Mouse (Mus musculus): ENCODE data around the gene Ppm1h. TPM values are rescaled to one million over a fixed set of nuclear protein-coding genes. Genes with fewer than 3 reads are reported as not detected.

Ppm1h gene
- polyA plus RNA-seq, 1 experiment from 2014 or later: 10.7 TPM

DNA sequence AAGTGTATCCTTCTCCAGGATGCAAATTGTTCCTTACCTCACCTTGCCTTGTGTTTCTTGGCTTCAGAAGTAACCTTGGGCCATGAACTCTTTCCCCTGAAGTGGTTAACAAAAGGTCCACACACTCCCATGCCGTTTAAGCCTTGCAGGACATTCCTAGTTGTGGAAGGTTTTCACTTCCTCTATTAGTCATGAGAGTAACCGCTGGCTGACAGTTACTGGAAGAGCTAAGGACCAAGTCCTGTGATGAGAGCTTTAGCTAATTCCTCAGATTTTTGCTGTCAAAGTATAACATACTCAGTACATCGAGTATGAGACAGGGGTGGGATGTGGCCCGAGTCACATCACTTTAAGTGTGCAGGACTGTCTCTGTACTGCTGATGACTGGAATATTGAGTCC, 204.1 kb downstream of the Ppm1h start:
- 88% methylated on average over 4 of the region's 4 CpGs for WGBS
- Histone ChIP-seq H3K27me3 (no peaks in the 10 kb centered on the region), H3K9me3 (no peaks in the 10 kb centered on the region), H3K4me3 (no peak overlapping the region), H3K4me2 (replicated peaks) (no peak overlapping the region), H3K27ac (replicated peaks) (no peak overlapping the region; the same call in 1 of the 2 replicates), H3K4me1 (peaks cover 40% of the 10 kb centered on the region), H3K36me3 (no peaks in the 10 kb centered on the region), H3K9ac (replicated peaks) (no peak overlapping the region)
- no peak for ATAC-seq (replicated peaks)

DNA sequence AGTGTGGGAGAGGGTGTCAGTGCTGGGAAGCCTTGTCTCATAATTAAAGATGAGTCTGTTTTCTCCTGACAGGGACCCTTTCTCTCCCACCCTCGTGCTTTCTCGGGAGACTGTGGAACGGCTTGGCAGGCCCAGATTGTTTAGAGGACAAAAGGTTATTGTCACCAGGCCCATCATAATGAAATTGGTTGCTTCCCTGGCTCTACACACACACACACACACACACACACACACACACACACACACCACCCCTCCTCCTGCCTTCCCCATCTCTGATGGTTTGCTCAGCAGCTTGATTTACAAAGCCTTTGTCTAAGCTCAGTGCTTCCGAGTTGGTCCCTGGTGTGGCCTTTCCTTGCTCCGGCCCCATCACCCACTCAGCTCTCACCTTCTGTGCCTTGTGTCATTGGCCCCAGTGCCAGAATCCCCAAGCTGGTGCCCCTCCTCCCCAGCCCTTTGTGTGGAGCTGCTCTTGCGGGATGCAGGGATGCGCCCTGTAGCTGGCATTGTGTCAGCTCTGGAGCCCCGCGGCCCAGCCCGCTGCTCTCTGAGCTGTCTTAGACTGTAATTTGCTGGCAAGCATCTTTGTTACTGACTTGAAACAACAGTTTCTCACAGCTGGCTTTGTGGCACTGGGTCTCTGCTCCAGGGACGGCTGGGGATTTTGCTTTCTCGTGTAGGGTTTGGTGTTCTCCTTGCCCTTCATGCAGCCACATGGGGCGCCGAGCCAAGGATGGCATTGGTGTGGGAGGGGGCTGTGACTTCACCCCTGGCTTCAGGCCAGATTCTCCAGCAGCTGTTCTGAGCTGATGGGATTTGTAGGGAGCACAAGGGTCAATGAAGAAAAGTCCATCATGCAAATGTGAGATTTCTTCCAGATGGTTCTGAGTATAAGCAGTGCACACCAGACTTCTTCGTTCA, 205.5 kb downstream of the Ppm1h start:
- ATAC-seq (replicated peaks): peak; percentile 68
- peak overlapping the region; percentile 33 for H3K4me2 ChIP-seq (replicated peaks)
- no peaks in the 10 kb centered on the region for H3K27me3 ChIP-seq
- H3K27ac ChIP-seq (replicated peaks): peak overlapping the region; percentile 98
- no peak overlapping the region for H3K4me3 ChIP-seq
- no peaks in the 10 kb centered on the region for H3K9me3 ChIP-seq
- 1% methylated on average over 15 of the region's 15 CpGs for WGBS
- H3K36me3 ChIP-seq: no peaks in the 10 kb centered on the region
- peak overlapping the region; percentile 40 for H3K9ac ChIP-seq (replicated peaks)
- H3K4me1 ChIP-seq: peaks cover 52% of the 10 kb centered on the region

DNA sequence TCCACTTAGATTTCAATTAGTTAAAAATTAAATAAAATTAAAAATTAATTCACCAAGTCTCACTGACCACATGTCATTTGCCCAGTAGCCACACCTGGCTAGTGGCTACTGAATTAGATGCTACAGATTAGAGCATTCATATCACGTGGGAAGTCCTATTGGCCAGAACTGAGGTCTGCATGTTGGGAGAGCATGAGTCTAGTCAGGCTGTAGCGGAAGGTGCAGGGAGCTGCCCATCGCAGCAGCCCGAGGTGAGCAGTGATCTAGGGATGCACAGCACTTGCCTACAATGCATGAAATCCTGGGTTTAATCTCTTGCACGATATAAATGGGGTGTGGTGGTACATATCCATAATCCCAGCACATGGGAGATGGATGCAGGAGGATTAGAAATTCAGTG, 206.7 kb downstream of the Ppm1h start:
- no peaks in the 10 kb centered on the region for H3K36me3 ChIP-seq
- H3K27me3 ChIP-seq: no peaks in the 10 kb centered on the region
- H3K4me1 ChIP-seq: peaks cover 54% of the 10 kb centered on the region
- no peak overlapping the region for H3K4me2 ChIP-seq (replicated peaks)
- 82% methylated on average over 5 of the region's 5 CpGs for WGBS
- no peak overlapping the region for H3K4me3 ChIP-seq
- H3K9ac ChIP-seq (replicated peaks): no peak overlapping the region
- peak overlapping the region; percentile 98 for H3K27ac ChIP-seq (replicated peaks)
- no peaks in the 10 kb centered on the region for H3K9me3 ChIP-seq
- ATAC-seq (replicated peaks): no peak

DNA sequence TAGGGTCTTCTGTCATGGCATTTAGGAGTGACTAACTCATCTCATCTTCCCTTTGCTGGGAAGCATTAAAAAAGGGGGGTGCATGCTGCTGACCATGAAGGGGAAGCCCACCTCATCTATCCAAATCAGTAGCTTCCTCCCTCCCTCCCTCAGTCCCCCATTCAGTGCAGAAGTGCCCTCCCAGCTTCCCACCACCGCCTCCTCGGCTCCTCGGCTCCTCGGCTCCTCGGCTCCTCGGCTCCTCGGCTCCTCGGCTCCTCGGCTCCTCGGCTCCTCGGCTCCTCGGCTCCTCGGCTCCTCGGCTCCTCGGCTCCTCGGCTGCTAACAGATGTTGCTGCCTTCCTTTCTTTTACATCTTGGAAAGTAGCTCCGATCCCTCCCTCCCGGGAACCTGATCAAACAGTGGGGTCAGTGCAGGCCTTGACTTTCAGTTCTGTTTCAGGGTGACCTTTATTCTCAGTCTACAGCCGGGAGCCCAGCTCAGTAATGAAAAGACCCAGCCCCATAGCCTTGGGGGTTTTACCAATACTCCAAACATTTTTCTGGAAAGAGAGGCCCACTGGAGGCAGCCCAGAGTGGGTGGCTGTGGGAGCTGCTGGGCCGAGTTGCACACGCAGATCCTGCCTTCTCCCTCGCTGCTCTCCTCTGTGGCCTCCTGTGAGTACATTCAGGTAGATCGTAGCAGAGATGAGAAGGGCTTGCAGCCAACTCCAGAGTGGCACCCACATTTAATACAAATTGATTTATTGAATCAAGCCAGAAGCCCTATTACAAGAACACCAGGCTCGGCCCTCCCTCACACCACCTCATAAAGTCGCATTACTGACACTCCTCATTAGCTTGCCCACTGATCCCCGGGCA, 207.7 kb downstream of the Ppm1h start:
- peak; percentile 53 for ATAC-seq (replicated peaks)
- Histone ChIP-seq H3K4me3 (0 out of 2 replicates have a peak overlapping the region, but pooled peaks have one; percentile 13), H3K9me3 (no peaks in the 10 kb centered on the region), H3K36me3 (no peaks in the 10 kb centered on the region), H3K4me1 (peaks cover 54% of the 10 kb centered on the region), H3K27me3 (no peaks in the 10 kb centered on the region), H3K27ac (replicated peaks) (peak overlapping the region; percentile 92), H3K4me2 (replicated peaks) (peak overlapping the region; percentile 38), H3K9ac (replicated peaks) (peak overlapping the region; percentile 24)
- under 1% methylated on average over 26 of the region's 26 CpGs for WGBS

DNA sequence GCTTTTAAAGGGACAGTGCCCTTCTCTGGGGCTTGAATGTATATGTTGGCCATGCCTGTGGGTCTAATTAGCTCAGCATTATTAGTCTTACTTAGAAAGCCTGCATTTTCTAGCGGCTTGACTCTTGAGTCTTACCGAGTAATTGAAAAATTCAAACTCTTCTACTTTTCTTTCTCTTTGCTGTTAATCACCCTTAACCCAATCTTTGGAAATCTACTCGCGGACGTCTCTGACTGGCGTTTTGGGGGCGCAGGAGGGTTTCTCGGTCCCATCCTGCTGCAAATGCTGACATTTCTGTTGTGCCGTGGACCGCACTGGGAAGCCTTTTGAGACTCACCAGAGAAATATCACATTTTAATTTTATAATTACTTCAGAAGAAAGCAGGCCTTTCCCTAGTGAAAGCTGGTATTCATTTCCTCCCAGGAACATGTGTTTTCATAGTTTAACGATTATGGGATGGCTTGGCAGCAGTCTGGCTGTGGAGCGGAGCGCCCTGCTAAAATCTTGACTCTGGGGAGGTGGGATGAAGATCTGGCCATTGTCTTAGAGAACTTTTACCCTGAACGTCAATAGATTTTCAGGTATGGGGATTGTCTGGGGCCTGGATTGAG, 208.5 kb downstream of the Ppm1h start:
- H3K9ac ChIP-seq (replicated peaks): peak overlapping the region; percentile 24
- no peak for ATAC-seq (replicated peaks)
- WGBS: 12% methylated on average over 14 of the region's 14 CpGs
- H3K4me1 ChIP-seq: peaks cover 54% of the 10 kb centered on the region
- peak overlapping the region; percentile 92 for H3K27ac ChIP-seq (replicated peaks)
- H3K36me3 ChIP-seq: no peaks in the 10 kb centered on the region
- H3K4me2 ChIP-seq (replicated peaks): peak overlapping the region; percentile 38
- H3K27me3 ChIP-seq: no peaks in the 10 kb centered on the region
- H3K9me3 ChIP-seq: no peaks in the 10 kb centered on the region
- H3K4me3 ChIP-seq: no peak overlapping the region

DNA sequence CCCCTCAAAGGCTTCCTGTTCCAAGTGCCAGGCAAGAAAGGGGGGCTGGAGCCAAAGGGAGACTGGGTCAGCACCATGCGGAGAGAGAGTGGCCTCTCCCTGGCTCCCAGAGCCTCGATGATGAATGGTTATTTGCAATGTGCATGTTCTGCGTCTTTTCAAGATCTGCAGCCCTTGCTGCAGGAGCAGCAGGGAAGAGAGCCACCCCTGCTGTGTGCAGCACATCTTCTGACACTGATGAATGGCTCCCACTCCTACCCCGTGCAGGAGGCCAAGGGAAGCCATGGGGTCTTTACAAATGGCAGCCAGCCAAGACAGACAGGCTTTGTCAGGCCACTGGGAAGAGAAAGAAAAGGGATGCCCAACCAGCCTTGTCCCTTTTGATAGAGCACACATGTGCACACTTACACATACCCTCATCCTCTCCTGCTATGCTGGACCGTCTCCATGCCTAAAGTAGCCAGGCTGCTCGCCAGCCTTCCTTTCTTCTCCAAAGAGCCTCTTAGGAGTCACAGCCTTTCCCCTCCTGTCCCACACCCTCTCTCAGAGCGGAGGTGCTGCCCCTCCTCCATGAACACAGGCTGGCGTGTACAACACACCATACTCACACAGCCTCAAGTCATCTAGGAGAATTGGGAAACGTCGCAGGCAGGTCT, 209.1 kb downstream of the Ppm1h start:
- peak overlapping the region; percentile 92 for H3K27ac ChIP-seq (replicated peaks)
- WGBS: 24% methylated on average over 10 of the region's 10 CpGs
- peak; percentile 12; the same call in 1 of the 2 replicates for ATAC-seq (replicated peaks)
- no peaks in the 10 kb centered on the region for H3K27me3 ChIP-seq
- no peaks in the 10 kb centered on the region for H3K36me3 ChIP-seq
- peak overlapping the region; percentile 10 for H3K4me2 ChIP-seq (replicated peaks)
- no peaks in the 10 kb centered on the region for H3K9me3 ChIP-seq
- no peak overlapping the region for H3K4me3 ChIP-seq
- H3K9ac ChIP-seq (replicated peaks): peak overlapping the region; percentile 19
- H3K4me1 ChIP-seq: peaks cover 54% of the 10 kb centered on the region

DNA sequence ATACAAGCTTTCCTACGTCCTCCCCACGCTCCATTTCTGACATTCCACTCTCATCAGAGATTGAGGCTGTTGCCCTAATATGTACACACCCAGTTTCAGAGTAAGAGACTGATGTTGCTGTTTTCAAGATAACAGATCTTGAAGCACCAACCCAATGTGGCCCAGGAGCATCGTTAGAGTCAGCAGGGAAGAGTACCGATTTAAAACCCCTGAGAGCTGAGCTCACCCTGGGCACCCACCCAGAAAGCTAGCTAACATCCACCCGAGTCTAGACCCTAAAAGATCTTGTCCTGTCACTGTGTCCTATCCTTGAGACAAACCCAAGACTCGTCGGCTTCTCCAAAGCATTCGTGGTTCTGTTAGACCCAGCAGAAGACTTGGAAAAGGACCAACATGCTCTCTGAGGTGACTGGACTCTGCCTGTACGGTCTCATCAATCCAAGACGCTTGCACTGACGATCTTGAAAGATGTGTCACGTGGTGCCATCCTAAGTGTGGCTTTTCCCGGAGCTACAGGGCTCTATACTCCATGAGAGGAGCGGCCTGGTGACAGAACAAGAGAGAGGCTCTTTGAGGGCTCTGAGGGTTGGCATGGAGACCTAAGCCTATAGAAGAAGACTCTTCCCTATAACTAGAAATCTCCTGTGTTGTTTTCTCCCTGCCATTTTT, 212.3 kb downstream of the Ppm1h start:
- ATAC-seq (replicated peaks): no peak
- 82% methylated on average over 14 of the region's 14 CpGs for WGBS
- Histone ChIP-seq H3K4me3 (no peak overlapping the region), H3K4me1 (peaks cover 37% of the 10 kb centered on the region), H3K9me3 (no peaks in the 10 kb centered on the region), H3K4me2 (replicated peaks) (no peak overlapping the region), H3K9ac (replicated peaks) (no peak overlapping the region), H3K27ac (replicated peaks) (no peak overlapping the region), H3K36me3 (no peaks in the 10 kb centered on the region), H3K27me3 (no peaks in the 10 kb centered on the region)

DNA sequence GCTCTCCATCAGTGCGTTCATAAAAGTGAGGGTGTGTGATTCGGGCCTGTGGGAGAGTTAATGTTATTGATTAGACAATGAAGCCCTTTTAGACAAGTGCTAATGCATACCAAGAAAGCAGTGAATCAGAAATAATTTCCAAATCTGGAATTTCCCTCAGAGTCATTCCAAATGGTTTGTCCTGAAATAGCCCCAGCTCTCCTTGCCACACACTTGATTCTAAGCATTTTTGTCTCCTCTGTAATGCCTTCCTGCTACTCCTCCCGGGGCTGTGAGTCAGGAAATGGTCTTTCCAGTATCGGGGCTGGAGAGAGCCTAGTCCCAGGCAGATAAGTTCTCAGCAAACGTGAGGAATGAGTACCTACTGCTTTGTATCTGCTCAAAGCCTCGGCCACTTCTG, 212.9 kb downstream of the Ppm1h start:
- WGBS: 74% methylated on average over 6 of the region's 6 CpGs
- Histone ChIP-seq H3K9me3 (no peaks in the 10 kb centered on the region), H3K4me1 (peaks cover 31% of the 10 kb centered on the region), H3K4me2 (replicated peaks) (no peak overlapping the region), H3K27me3 (no peaks in the 10 kb centered on the region), H3K9ac (replicated peaks) (no peak overlapping the region), H3K27ac (replicated peaks) (no peak overlapping the region), H3K36me3 (no peaks in the 10 kb centered on the region), H3K4me3 (no peak overlapping the region)
- no peak for ATAC-seq (replicated peaks)

DNA sequence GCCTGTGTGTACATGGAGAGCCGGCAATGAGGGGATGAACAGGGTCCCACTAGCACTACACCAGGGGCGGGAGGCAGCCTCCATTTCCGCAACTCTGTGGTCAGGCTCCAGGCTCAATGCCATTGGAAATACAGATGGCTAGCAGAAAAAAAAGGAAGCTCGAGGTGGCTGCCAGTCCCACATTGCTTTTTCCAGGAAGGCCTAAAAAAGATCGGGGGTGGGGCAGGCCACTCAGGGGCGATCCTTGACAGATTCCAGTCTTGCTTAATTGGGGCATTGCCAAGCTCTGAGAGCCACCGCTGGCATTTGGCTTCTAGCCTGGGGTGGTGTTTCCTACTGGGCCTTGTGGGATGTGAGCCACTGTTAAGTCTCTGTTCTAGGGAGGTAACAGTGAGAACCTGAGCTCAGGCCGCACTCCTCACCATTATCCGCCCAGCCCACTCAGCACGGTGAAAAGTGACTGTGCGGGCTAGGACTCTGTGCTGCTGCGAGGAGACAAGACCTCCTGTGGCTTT, 216.1 kb downstream of the Ppm1h start:
- H3K4me1 ChIP-seq: peaks cover 6% of the 10 kb centered on the region
- ATAC-seq (replicated peaks): peak; percentile 57; the same call in 1 of the 2 replicates

DNA sequence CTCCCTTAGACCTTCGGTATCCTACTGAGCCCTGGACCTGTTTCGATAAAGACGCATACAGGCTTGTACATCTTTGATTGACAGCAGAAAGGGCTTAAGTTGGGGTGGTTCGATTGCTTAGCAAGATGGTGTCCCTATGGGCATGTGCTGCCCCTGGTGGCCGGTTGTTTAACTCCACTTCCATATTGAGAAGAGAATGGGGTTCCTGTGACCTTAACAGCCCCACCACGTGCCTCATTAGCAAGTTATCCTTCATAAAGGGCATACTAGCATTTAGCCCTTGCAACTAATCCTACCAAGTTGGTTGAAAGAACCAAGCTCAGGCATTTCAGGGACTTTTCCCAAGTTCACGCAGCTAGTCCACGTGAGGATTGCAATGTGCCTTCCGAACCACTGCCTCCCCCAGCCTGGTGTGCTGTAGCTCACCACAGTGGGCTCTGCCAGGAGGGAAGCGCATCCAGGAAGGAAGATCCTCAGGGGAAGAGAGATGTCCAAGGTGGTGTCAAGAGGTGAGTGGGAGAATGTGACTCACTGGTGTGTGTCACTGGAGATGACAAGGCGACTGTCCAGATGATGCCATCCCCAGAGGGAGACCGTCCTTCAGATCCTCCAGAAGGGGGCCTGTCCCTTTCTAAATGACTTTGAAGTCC, 216.7 kb downstream of the Ppm1h start:
- H3K36me3 ChIP-seq: no peaks in the 10 kb centered on the region
- ATAC-seq (replicated peaks): 0 out of 2 replicates have a peak, but pooled peaks have one; percentile 12
- no peak overlapping the region for H3K9ac ChIP-seq (replicated peaks)
- no peaks in the 10 kb centered on the region for H3K27me3 ChIP-seq
- no peak overlapping the region for H3K4me2 ChIP-seq (replicated peaks)
- H3K9me3 ChIP-seq: no peaks in the 10 kb centered on the region
- peaks cover 6% of the 10 kb centered on the region for H3K4me1 ChIP-seq
- H3K27ac ChIP-seq (replicated peaks): peak overlapping the region; percentile 49
- H3K4me3 ChIP-seq: no peak overlapping the region
- 75% methylated on average over 12 of the region's 12 CpGs for WGBS

More for the DNA sequence above, 216.1 kb downstream of the Ppm1h start:
- Histone ChIP-seq H3K9ac (replicated peaks) (no peak overlapping the region), H3K4me2 (replicated peaks) (no peak overlapping the region), H3K27ac (replicated peaks) (peak overlapping the region; percentile 49), H3K4me3 (no peak overlapping the region), H3K27me3 (no peaks in the 10 kb centered on the region), H3K9me3 (no peaks in the 10 kb centered on the region), H3K36me3 (no peaks in the 10 kb centered on the region)
- 59% methylated on average over 12 of the region's 12 CpGs for WGBS

Data from forebrain, embryonic 15.5 days (tissue).